Mouse (Mus musculus): ENCODE data around the gene Olfr502. TPM values are rescaled to one million over a fixed set of nuclear protein-coding genes. Genes with fewer than 3 reads are reported as not detected.
"Not testable (repeated sequence)": the region's sequence is repeated elsewhere in the genome, so short reads cannot be mapped to it uniquely, and the experiment has no call there.

Olfr502 gene
- not detected for total RNA-seq (2021)
- long read RNA-seq, experiment 1 = 0 reads
- long read RNA-seq, experiment 2 = 0 reads

- no peak for DNase-seq (ENCODE audit: low spot score in 2 of 2)
- intact Hi-C loops (cut with DNase I) = no loop called here
These were observed at the start of gene Olfr502 for GRCm38 (mm10) chr7:108524965-108525364. Olfr502 (minus strand) TSS chr7:108525065.

DNA sequence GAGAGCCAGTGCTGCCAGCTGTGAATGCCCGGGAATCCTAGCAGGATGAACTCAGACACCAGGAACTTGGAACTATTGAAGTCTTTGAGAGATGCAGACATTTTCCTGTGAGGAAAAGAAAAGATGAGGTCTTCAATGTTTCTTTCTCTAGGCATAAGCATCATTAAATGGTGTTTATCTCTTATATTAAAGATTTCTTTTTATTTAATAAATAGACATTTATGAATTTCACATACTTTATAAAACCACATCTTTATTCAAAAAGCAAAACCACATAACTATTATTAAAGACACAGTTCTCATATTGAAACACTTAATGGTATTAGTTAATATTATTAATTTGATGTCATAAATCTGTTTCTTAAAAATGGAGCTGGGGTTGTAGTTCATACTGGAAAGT, 40.8 kb upstream of the Olfr502 start, which contains the start of gene Olfr504:
Gene Olfr504, minus strand, starts transcription at position 101 of the 400 bp plus-strand sequence.
- DNase-seq (ENCODE audit: low spot score in 2 of 2) = no peak
- intact Hi-C loops (cut with DNase I) = no loop called here

DNA sequence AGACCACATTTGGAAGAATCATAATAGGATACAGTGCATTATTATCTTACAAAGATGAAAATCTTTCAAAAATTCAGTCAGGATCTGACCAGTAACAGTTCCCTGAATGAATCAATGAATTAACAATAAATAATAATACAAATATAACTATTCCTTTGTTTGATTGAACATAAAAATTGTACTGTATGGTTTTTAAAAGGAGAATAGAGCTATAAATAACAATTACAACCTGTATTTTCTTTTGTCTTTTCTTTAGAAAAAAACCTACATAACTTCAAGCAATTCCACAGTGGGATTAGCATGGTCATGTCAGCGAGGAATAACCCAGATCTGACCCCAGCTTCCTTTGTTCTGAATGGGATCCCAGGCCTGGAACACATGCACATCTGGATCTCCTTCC, 19.4 kb upstream of the Olfr502 start, which contains the start of gene Olfr503:
Gene Olfr503, plus strand, starts transcription at position 301 of the 400 bp plus-strand sequence.
- DNase-seq (ENCODE audit: low spot score in 2 of 2); intact Hi-C loops (cut with DNase I): not testable (repeated sequence)

DNA sequence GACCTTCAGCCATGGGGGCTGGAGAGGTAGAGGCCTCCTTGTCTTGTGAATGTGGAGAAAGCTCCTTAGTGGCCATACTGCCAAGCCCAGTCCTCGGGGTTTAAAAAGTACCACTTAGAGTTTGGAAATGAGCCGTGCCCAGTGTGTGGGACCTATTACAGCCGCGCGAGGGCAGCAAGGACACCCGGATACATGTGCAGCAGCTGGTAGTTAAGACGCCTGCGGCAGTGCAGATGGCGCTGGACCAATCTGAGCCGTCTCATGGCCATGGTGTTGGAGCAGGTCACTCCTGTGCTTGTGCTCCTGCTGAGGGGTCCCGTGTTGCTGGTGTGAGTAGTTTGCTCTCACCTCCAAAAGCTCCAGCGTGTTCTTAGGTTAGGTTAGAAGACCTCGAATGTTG, 17.6 kb upstream of the Olfr502 start:
- no peak for DNase-seq (ENCODE audit: low spot score in 2 of 2)
- intact Hi-C loops (cut with DNase I) = no loop called here

Other genes starting within 250 kb of the Olfr502 start
- gene Olfr490, start 236.1 kb downstream of the Olfr502 start, total RNA-seq (2021) = not detected
- gene Olfr491, start 211.6 kb downstream of the Olfr502 start, total RNA-seq (2021) = not detected
- gene Olfr492, start 201.4 kb downstream of the Olfr502 start, total RNA-seq (2021) = not detected
- not detected for gene Olfr493, start 178.1 kb downstream of the Olfr502 start, total RNA-seq (2021)
- not detected for gene Olfr494, start 159.7 kb downstream of the Olfr502 start, total RNA-seq (2021)
- gene Olfr495, start 131.9 kb downstream of the Olfr502 start, total RNA-seq (2021) = not detected
- gene Olfr497, start 104.6 kb downstream of the Olfr502 start, total RNA-seq (2021) = not detected
- not detected for gene Olfr498, start 59.7 kb downstream of the Olfr502 start, total RNA-seq (2021)
- not detected for gene Olfr503, start 19.5 kb upstream of the Olfr502 start, total RNA-seq (2021)
- not detected for gene Olfr504, start 40.7 kb upstream of the Olfr502 start, total RNA-seq (2021)
- gene Olfr506, start 85.7 kb upstream of the Olfr502 start, total RNA-seq (2021) = not detected
- not detected for gene Olfr507, start 96.7 kb upstream of the Olfr502 start, total RNA-seq (2021)
- not detected for gene Olfr508, start 104.9 kb upstream of the Olfr502 start, total RNA-seq (2021)
- gene Olfr509, start 126.8 kb upstream of the Olfr502 start, total RNA-seq (2021) = not detected
- not detected for gene Olfr510, start 141.4 kb upstream of the Olfr502 start, total RNA-seq (2021)
- gene Olfr512, start 188.3 kb upstream of the Olfr502 start, total RNA-seq (2021) = not detected
- gene Olfr513, start 225.9 kb upstream of the Olfr502 start, total RNA-seq (2021) = not detected